Mouse (Mus musculus) small intestine, adult 2 months (tissue): ENCODE measurements at regions not wholly inside any gene's neighbourhood (a gene's known extent, or its start where the extent isn't known, plus 50 kb on each side); places are given as distances from the start of the nearest gene placed in this dataset.

Source experiments
- H3K27ac ChIP-seq: fragments of 200-500 bp; 2 replicates; pipeline ENCODE4 v1.5.1; 2012; ENCODE audit warnings: low read depth, low read length, control low read depth, inconsistent platforms; ENCODE audit not compliant: insufficient read depth
- H3K27me3 ChIP-seq: fragments of 200-500 bp; 2 replicates; pipeline ENCODE4 v1.6.1; 2012; ENCODE audit warnings: mild to moderate bottlenecking, moderate library complexity, low read length, inconsistent platforms; ENCODE audit not compliant: control insufficient read depth, insufficient read depth
- H3K36me3 ChIP-seq: fragments of 200-500 bp; 2 replicates; pipeline ENCODE4 v1.6.1; 2012; ENCODE audit warnings: mild to moderate bottlenecking, low read length, control low read depth, inconsistent platforms; ENCODE audit not compliant: control insufficient read depth, insufficient read depth
- H3K4me1 ChIP-seq: fragments of 200-500 bp; 2 replicates; pipeline ENCODE4 v1.6.1; 2012; ENCODE audit warnings: low read length, inconsistent platforms, mixed read lengths; ENCODE audit not compliant: control insufficient read depth, insufficient read depth, insufficient read length
- H3K4me3 ChIP-seq: fragments of 200-500 bp; 2 replicates; pipeline ENCODE4 v1.5.1; 2012; ENCODE audit warnings: low read depth, mild to moderate bottlenecking, control low read depth, inconsistent platforms, low read length, moderate library complexity
- CTCF ChIP-seq: fragments of 200-500 bp; IDR thresholded peaks from 2 replicates; pipeline ENCODE4 v1.5.1; 2012; ENCODE audit warnings: low read depth, mild to moderate bottlenecking, control low read depth, inconsistent platforms, low read length, moderate library complexity, mixed read lengths; ENCODE audit not compliant: insufficient replicate concordance, insufficient read length; ENCODE audit errors: extremely low read depth
- POLR2A ChIP-seq: fragments of 200-500 bp; IDR thresholded peaks from 2 replicates; pipeline ENCODE4 v1.6.1; 2012; ENCODE audit warnings: low read depth, mild to moderate bottlenecking, control low read depth, inconsistent platforms, low read length, moderate library complexity
- WGBS: fragments of 180-500 bp; shearing (Covaris S2); methylation state at CpG from one replicate; pipeline ENCODE4 v1.1.7; 2018; 5-methylcytosine and 5-hydroxymethylcytosine counted together

GRCm38 (mm10) chr1:108224047-108224446, 634.2 kb downstream of the Serpinb8 start:
- WGBS = 69% methylated on average over 1 of the region's 1 CpGs
- TF ChIP-seq CTCF = no peak
- TF ChIP-seq POLR2A = no peak
- H3K36me3 ChIP-seq = no peaks in the 10 kb centered on the region
- no peaks in the 10 kb centered on the region for H3K27me3 ChIP-seq
- H3K4me1 ChIP-seq = no peaks in the 10 kb centered on the region
- no peak overlapping the region for H3K27ac ChIP-seq
- H3K4me3 ChIP-seq = no peak overlapping the region

DNA sequence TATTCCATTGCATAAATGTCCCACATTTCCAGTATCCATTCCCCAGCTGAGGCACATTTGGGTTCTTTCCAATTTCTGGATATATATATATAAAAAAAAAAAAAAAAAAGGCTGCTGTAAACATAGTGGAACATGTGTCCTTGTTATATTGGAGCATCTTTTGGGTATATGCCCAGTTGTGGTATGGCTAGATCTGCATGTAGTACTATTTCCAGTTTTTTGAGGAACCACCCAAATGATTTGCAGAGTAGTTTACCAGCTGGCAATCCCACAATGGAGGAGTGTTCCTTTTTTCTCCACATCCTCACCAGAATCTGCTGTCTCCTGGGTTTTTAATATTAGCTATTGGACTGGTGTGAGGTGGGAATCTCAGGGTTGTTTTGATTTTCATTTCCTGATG, 650.3 kb downstream of the Serpinb8 start:
- H3K27me3 ChIP-seq = no peaks in the 10 kb centered on the region
- H3K36me3 ChIP-seq = no peaks in the 10 kb centered on the region

GRCm38 (mm10) chr1:108255147-108255546, 665.3 kb downstream of the Serpinb8 start:
- TF ChIP-seq CTCF (no peak), POLR2A (no peak)
- Histone ChIP-seq H3K4me3 (no peak overlapping the region), H3K27ac (no peak overlapping the region), H3K4me1 (no peaks in the 10 kb centered on the region), H3K27me3 (no peaks in the 10 kb centered on the region), H3K36me3 (no peaks in the 10 kb centered on the region)
- WGBS = 84% methylated on average over 3 of the region's 3 CpGs

More for the DNA sequence above, 650.3 kb downstream of the Serpinb8 start:
- no peaks in the 10 kb centered on the region for H3K4me1 ChIP-seq
- H3K27ac ChIP-seq = no peak overlapping the region
- no peak overlapping the region for H3K4me3 ChIP-seq
- no peak for TF ChIP-seq CTCF
- TF ChIP-seq POLR2A = no peak

- no peaks in the 10 kb centered on the region for H3K27me3 ChIP-seq
- no peak overlapping the region for H3K4me3 ChIP-seq
- H3K36me3 ChIP-seq = no peaks in the 10 kb centered on the region
- TF ChIP-seq POLR2A (no peak), CTCF (no peak)
- no peak overlapping the region for H3K27ac ChIP-seq
- no peaks in the 10 kb centered on the region for H3K4me1 ChIP-seq
These were observed 669.5 kb downstream of the Serpinb8 start for GRCm38 (mm10) chr1:108259355-108259754.

DNA sequence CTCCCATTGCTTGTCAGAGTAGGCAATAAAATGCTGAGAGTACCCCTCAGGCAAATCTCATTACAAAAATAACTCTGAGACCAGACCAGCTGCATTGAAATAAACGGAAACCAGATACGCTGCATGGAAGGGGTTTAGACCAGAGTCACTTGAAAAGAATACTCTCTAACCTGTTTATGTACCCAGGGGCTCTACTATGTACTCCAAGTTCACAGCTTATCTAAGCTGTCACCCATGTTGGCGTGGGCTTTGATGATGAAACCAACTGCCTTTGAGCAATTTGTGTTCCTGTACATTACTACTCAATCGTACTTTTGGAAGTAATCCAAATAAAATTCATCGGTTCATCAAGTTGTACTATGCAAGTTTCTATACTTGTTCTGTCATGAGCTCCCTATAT, 692.3 kb downstream of the Serpinb8 start:
- Histone ChIP-seq H3K27ac (no peak overlapping the region), H3K4me1 (no peaks in the 10 kb centered on the region), H3K27me3 (no peaks in the 10 kb centered on the region), H3K36me3 (no peaks in the 10 kb centered on the region), H3K4me3 (no peak overlapping the region)
- WGBS = 71% methylated on average over 5 of the region's 5 CpGs
- TF ChIP-seq CTCF (no peak), POLR2A (no peak)

DNA sequence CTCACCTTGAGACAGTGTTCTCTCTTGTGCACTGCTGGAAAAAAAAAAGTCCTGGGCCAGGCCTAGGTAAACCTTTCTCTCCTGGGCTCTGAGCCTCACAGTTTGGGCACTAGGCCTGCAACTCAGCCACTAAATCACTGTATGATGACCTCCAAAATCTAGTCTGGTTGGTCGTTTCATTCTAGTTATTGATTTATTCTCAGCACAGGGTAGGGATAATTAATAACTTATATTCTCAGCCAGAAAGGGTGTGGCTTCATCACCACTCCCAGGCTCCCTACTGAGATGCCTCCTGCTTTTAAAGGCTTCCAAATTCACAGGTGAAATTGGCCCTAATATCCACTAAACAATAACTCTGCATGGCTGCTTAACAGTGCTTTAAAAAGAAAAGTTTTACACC, 696.8 kb downstream of the Serpinb8 start:
- H3K27ac ChIP-seq = no peak overlapping the region
- H3K4me1 ChIP-seq = no peaks in the 10 kb centered on the region
- TF ChIP-seq CTCF (no peak), POLR2A (no peak)
- 29% methylated on average over 1 of the region's 1 CpGs for WGBS
- no peak overlapping the region for H3K4me3 ChIP-seq
- H3K36me3 ChIP-seq = no peaks in the 10 kb centered on the region
- no peaks in the 10 kb centered on the region for H3K27me3 ChIP-seq
